Mouse (Mus musculus) A20 (cell line): ENCODE data around the gene Kndc1.

ENCODE experiments used
- DNase-seq: peaks from one replicate; pipeline ENCODE4 v3.0.0-alpha.2; 2011; ENCODE audit warnings: low read depth, low spot score

Gene Kndc1

DNA sequence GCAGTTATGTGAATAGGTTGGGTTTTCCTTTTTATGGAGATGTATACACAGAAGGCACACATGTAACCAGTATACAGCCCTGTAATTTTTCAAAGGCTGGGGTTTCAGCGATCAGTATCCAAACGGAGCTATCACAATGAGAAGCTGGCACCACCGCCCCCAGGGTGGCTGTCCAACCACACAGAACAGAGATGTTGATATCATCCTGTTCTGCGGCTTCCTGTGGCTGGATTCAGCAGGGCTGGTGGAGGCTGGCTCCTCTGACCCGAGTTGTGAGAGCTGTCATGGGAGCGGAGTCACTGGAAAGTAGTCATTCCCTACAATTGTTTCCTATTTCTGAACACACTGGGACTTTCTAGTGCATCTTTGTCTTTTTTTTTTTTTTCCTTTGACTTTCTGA, 10.8 kb downstream of the Kndc1 start:
- no peak for DNase-seq

- DNase-seq: peak; percentile 69
These were observed 11.2 kb downstream of the Kndc1 start for GRCm38 (mm10) chr7:139905661-139906060.

DNA sequence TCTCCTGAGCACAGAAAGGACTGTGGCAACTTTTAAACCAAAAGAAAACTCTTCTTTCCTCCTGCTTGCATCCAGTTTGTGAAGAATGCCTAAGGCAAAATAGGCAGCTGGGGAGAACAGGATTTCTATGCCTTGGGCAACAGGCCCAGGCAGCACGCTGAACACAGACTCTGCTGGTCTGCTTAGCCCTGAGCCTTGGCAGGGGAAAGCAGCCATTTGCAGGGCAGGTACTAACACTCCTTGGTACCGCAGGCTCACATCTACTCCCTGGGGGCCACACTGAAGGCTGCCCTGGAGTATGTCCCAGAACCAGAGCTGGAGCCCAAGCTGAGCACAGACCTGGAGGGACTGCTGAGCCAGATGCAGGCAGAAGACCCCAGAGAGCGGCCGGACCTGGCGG, 13.7 kb downstream of the Kndc1 start:
- DNase-seq: no peak

GRCm38 (mm10) chr7:139909469-139909868, 15.0 kb downstream of the Kndc1 start:
- no peak for DNase-seq

GRCm38 (mm10) chr7:139910204-139910835, 15.8 kb downstream of the Kndc1 start:
- no peak for DNase-seq

GRCm38 (mm10) chr7:139914141-139915047, 19.9 kb downstream of the Kndc1 start:
- peak; percentile 73 for DNase-seq

GRCm38 (mm10) chr7:139915646-139916257, 21.3 kb downstream of the Kndc1 start:
- DNase-seq: peak; percentile 26

DNA sequence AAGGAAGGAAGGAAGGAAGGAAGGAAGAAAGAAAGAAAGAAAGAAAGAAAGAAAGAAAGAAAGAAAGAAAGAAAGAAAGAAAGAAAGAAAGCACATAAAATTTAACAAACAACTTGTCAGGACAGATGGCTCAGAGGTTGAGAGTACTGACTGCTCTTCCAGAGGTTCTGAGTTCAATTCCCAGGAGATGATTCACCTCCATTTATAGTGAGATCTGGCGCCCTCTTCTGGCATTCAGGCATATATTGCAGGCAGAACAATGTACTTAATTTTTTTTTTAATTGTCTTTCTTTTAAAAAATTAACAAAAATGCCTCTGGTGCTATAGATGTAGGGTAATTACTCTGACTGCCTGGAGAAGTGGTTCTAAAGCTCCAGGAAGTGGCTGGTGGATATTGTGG, 21.8 kb downstream of the Kndc1 start:
- no peak for DNase-seq

GRCm38 (mm10) chr7:139918262-139918661, 23.8 kb downstream of the Kndc1 start:
- DNase-seq: no peak

DNA sequence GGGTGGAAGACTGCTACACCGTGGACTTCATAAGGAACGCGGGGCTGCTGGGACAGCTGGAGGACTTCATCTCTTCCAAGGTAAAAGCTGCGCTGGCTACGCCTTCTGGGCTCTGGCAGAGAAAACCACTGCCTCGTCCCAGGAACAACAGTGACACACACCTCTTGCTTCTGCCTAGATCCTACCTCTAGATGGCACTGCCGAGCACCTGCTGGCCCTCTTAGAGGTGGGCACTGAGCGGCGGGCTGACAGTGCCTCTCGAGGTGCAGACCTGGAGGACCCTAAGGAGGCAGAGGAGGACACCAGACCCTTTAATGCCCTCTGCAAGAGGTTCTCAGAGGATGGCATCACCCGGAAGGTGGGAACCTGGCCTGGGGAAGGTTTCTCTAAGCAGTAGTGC, 36.2 kb downstream of the Kndc1 start:
- DNase-seq: peak; percentile 68

DNA sequence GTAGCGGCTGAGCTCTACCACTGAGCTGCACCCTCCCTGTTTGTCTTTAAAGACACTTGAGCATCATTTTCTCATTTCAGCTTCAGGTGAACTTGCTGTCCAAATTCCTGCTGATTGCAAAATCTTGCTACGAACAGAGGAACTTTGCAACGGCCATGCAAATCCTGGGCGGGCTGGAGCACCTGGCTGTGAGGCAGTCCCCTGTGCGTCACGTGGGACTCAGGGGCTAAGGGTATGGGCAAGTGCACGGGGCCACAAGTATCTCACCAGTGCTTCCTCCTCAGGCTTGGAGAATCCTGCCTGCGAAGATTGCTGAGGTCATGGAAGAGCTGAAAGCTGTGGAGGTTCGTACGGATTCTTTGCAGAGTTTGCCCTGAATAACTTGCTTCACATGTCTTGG, 42.2 kb downstream of the Kndc1 start:
- peak; percentile 46 for DNase-seq

- no peak for DNase-seq
These were observed 42.6 kb downstream of the Kndc1 start for GRCm38 (mm10) chr7:139937138-139937537.

DNA sequence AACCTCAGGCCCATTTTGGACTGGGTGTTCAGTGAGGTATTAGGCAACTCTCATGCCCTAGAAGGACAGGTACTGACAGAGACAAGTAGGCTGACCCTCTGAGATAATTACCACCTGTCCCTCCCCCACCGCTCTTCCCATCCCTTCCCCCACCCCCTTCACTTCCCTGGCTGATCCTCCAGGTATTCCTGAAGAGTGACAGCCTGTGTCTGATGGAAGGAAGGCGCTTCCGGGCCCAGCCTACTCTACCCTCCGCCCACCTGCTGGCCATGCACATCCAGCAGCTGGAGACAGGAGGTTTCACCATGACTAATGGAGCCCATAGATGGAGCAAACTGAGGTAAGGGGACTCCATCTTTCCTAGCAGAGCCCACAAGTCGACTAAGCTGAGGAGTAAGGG, 43.3 kb downstream of the Kndc1 start:
- no peak for DNase-seq

DNA sequence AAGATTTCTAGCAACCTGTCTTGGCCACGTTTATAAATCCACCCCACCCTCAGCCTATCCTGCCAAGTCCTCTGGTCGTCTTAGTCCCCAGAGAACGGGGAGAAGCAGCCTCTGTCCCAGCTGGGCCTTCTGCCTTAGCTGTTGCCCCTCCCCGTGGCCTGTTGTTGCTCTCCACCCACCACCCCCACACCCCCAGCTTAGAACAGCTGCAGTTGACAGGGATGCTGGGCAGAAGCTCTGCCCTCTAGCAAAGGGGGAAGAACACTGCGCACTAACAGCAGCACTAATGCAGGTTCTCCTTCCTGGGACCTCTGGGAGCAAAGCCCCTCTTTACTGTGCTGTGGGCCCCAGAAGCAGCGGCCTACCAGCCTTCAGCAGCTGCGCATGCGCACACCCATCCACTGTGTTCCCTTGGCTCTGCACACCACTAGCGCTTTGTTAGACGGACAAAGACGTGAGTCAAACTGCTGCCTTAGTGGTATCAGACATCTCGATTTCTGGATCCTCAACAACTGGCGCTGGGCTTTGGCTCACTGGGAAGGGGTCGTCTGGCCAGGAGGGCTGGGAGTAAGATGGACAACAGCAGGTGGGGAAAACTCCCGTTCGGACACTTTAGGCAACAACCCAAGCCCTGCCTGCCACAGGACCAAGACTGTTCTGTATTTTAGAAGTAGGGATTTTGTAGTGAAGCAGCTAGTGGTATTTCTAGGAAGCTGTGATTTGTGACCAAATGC, 46.1 kb downstream of the Kndc1 start:
- peak; percentile 13 for DNase-seq

- no peak for DNase-seq
These were observed 49.3 kb downstream of the Kndc1 start, which contains the start of gene Utf1 for GRCm38 (mm10) chr7:139943674-139944281. Gene Utf1, plus strand, starts transcription at chr7:139943789.

DNA sequence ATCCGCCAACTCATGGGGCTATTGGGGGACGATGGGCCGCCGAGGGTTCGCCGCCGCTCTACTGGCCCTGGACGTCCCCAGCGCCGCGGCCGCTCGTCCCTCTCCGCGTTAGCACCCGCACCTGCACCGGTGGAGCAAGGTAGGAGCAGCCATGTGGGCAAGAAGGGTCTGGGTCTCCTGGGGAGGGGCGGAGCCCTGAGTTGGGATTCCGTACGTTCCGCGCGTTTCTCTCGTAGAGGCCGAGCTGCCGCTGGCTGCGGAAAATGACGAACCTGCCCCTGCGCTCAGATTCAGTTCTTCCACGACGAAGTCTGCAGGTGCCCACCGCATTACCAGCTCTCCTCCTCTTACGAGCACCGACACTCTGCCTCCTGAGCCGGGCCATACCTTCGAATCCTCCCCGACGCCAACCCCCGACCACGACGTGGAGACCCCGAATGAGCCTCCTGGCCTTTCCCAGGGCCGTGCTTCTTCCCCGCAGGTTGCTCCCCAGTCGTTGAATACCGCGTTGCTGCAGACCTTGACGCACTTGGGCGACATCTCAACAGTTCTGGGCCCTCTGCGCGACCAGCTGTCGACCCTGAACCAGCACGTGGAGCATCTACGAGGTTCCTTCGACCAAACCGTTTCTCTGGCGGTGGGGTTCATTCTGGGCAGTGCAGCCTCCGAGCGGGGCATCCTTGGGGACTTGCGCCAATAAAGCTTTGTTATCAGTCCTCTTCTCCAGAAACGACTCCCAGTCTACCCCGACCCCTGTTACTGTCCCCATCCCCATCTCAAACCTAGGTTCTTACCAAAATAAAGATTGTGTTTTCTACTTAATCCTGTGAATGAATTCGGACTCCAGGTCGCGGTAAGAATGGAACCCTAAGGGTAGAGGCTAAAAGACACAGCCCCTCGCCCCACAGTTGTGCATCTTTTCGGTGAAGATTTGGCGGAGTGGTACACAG, 50.1 kb downstream of the Kndc1 start:
- DNase-seq: no peak

GRCm38 (mm10) chr7:139945516-139945915, 51.0 kb downstream of the Kndc1 start:
- DNase-seq: no peak

GRCm38 (mm10) chr7:139946032-139946431, 51.5 kb downstream of the Kndc1 start:
- DNase-seq: no peak

- DNase-seq: peak; percentile 82
These were observed 55.4 kb downstream of the Kndc1 start for GRCm38 (mm10) chr7:139949893-139950282.

DNA sequence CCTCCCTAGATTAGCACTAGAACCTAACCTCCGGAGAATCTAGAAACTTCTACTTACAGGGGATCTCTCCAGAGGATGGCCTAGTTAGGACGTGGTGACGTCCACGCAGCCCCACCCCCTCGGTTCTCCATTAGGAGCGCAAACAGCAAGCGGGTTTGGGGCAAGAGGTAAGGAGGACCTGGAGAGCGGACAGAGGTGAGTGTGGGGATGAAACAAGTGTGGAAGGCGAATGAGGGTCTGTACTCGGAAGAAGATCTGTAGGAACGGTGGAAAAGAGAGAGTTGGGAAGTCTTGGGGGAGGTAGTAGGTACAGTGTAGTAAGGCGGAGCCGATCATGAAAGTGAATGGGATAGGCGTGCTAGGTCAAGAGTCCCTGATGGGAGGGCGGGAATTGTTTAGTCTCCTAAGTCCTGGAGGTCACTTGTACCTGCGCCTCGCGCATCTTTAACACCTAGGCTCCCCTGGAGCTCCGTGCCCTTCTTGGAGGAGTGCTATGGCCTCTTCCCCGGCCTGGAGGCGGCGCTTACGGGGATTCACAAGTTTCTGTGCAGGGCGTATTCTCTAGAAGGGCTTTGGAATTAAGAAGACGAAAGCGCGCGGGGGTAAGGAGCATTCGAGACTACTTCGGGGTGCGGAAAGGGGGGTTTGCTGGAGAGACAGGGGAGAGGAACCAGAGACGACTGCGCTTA, 55.9 kb downstream of the Kndc1 start:
- peak; percentile 86 for DNase-seq
